Mouse (Mus musculus): Measurements from ENCODE around the gene Mark1. TPM values are rescaled to one million over a fixed set of nuclear protein-coding genes. Genes with fewer than 3 reads are reported as not detected.

The Mark1 gene
- total and polyA plus RNA-seq, 2 experiments from 2014 or later: 14.3 to 78.2 TPM

- H3K36me3 ChIP-seq (ENCODE audit: insufficient read depth): no peaks in the 10 kb centered on the region
- no peaks in the 10 kb centered on the region for H3K9me3 ChIP-seq (ENCODE audit: low read length)
- no peak overlapping the region for H3K9ac ChIP-seq
- H3K4me3 ChIP-seq (ENCODE audit: low read depth, low read length): no peak overlapping the region
- no peaks in the 10 kb centered on the region for H3K4me1 ChIP-seq (ENCODE audit: insufficient read depth)
- ATAC-seq (no peak), DNase-seq (no peak)
- 91% methylated on average over 3 of the region's 3 CpGs for WGBS
- TF ChIP-seq CTCF (IDR thresholded peaks at IDR 0.05; ENCODE audit: low read depth): no peak
- H3K27me3 ChIP-seq (ENCODE audit: insufficient read depth, low read length): no peaks in the 10 kb centered on the region
- H3K27ac ChIP-seq (ENCODE audit: low read depth, low read length): no peak overlapping the region
- H3K4me2 ChIP-seq (ENCODE audit: low read depth): no peak overlapping the region
Observed at GRCm38 (mm10) chr1:185012566-185012965, 13.2 kb upstream of the Mark1 start.

- Histone ChIP-seq H3K9ac (no peak overlapping the region), H3K27ac (ENCODE audit: low read depth, low read length) (no peak overlapping the region), H3K27me3 (ENCODE audit: insufficient read depth, low read length) (no peaks in the 10 kb centered on the region), H3K9me3 (ENCODE audit: low read length) (no peaks in the 10 kb centered on the region), H3K4me2 (ENCODE audit: low read depth) (no peak overlapping the region), H3K36me3 (ENCODE audit: insufficient read depth) (no peaks in the 10 kb centered on the region), H3K4me3 (ENCODE audit: low read depth, low read length) (no peak overlapping the region), H3K4me1 (ENCODE audit: insufficient read depth) (no peaks in the 10 kb centered on the region)
- 83% methylated on average over 5 of the region's 5 CpGs for WGBS
- DNase-seq (no peak), ATAC-seq (no peak)
- no peak for TF ChIP-seq CTCF (IDR thresholded peaks at IDR 0.05; ENCODE audit: low read depth)
Observed at GRCm38 (mm10) chr1:185007066-185007465, 7.7 kb upstream of the Mark1 start.

GRCm38 (mm10) chr1:184999780-185000599, 620 bp upstream of the Mark1 start:
- Histone ChIP-seq H3K27ac (ENCODE audit: low read depth, low read length) (peak overlapping the region; percentile 95), H3K4me2 (ENCODE audit: low read depth) (peak overlapping the region; percentile 74), H3K9me3 (ENCODE audit: low read length) (no peaks in the 10 kb centered on the region), H3K36me3 (ENCODE audit: insufficient read depth) (no peaks in the 10 kb centered on the region), H3K27me3 (ENCODE audit: insufficient read depth, low read length) (no peaks in the 10 kb centered on the region), H3K4me1 (ENCODE audit: insufficient read depth) (peaks cover 10% of the 10 kb centered on the region), H3K4me3 (ENCODE audit: low read depth, low read length) (peak overlapping the region; percentile 81), H3K9ac (peak overlapping the region; percentile 92)
- 3% methylated on average over 53 of the region's 65 CpGs for WGBS
- ATAC-seq (peak; percentile 84), DNase-seq (peak; percentile 83)
- TF ChIP-seq CTCF (IDR thresholded peaks at IDR 0.05; ENCODE audit: low read depth): no peak

- H3K9me3 ChIP-seq (ENCODE audit: low read length): no peaks in the 10 kb centered on the region
- no peaks in the 10 kb centered on the region for H3K36me3 ChIP-seq (ENCODE audit: insufficient read depth)
- peak overlapping the region; percentile 92 for H3K9ac ChIP-seq
- peak overlapping the region; percentile 95 for H3K27ac ChIP-seq (ENCODE audit: low read depth, low read length)
- peaks cover 10% of the 10 kb centered on the region for H3K4me1 ChIP-seq (ENCODE audit: insufficient read depth)
- peak overlapping the region; percentile 74 for H3K4me2 ChIP-seq (ENCODE audit: low read depth)
- no peak for TF ChIP-seq CTCF (IDR thresholded peaks at IDR 0.05; ENCODE audit: low read depth)
- ATAC-seq: no peak; the same call in 1 of the 2 replicates
- peak; percentile 46 for DNase-seq
- H3K27me3 ChIP-seq (ENCODE audit: insufficient read depth, low read length): no peaks in the 10 kb centered on the region
- WGBS: 6% methylated on average over 2 of the region's 2 CpGs
- H3K4me3 ChIP-seq (ENCODE audit: low read depth, low read length): peak overlapping the region; percentile 81
Observed at GRCm38 (mm10) chr1:184998631-184999030, 739 bp downstream of the Mark1 start.

GRCm38 (mm10) chr1:184998161-184998560, 1.2 kb downstream of the Mark1 start:
- TF ChIP-seq CTCF (IDR thresholded peaks at IDR 0.05; ENCODE audit: low read depth): no peak
- no peaks in the 10 kb centered on the region for H3K27me3 ChIP-seq (ENCODE audit: insufficient read depth, low read length)
- ATAC-seq (no peak), DNase-seq (no peak)
- H3K4me3 ChIP-seq (ENCODE audit: low read depth, low read length): peak overlapping the region; percentile 81
- no peaks in the 10 kb centered on the region for H3K36me3 ChIP-seq (ENCODE audit: insufficient read depth)
- H3K9ac ChIP-seq: peak overlapping the region; percentile 92
- H3K4me1 ChIP-seq (ENCODE audit: insufficient read depth): peaks cover 10% of the 10 kb centered on the region
- H3K9me3 ChIP-seq (ENCODE audit: low read length): no peaks in the 10 kb centered on the region
- WGBS: 20% methylated on average over 9 of the region's 9 CpGs
- peak overlapping the region; percentile 74 for H3K4me2 ChIP-seq (ENCODE audit: low read depth)
- H3K27ac ChIP-seq (ENCODE audit: low read depth, low read length): peak overlapping the region; percentile 95

GRCm38 (mm10) chr1:184997466-184997865, 1.9 kb downstream of the Mark1 start:
- Histone ChIP-seq H3K9me3 (ENCODE audit: low read length) (no peaks in the 10 kb centered on the region), H3K27ac (ENCODE audit: low read depth, low read length) (peak overlapping the region; percentile 95), H3K9ac (peak overlapping the region; percentile 92), H3K4me1 (ENCODE audit: insufficient read depth) (peaks cover 10% of the 10 kb centered on the region), H3K36me3 (ENCODE audit: insufficient read depth) (no peaks in the 10 kb centered on the region), H3K4me2 (ENCODE audit: low read depth) (peak overlapping the region; percentile 74), H3K27me3 (ENCODE audit: insufficient read depth, low read length) (no peaks in the 10 kb centered on the region), H3K4me3 (ENCODE audit: low read depth, low read length) (peak overlapping the region; percentile 81)
- DNase-seq (peak; percentile 41), ATAC-seq (peak; percentile 5; the same call in 1 of the 2 replicates)
- TF ChIP-seq CTCF (IDR thresholded peaks at IDR 0.05; ENCODE audit: low read depth): no peak
- 33% methylated on average over 11 of the region's 11 CpGs for WGBS

GRCm38 (mm10) chr1:184995335-184995734, 4.0 kb downstream of the Mark1 start:
- Histone ChIP-seq H3K4me1 (ENCODE audit: insufficient read depth) (peaks cover 10% of the 10 kb centered on the region), H3K9me3 (ENCODE audit: low read length) (no peaks in the 10 kb centered on the region), H3K36me3 (ENCODE audit: insufficient read depth) (no peaks in the 10 kb centered on the region), H3K27me3 (ENCODE audit: insufficient read depth, low read length) (no peaks in the 10 kb centered on the region), H3K4me2 (ENCODE audit: low read depth) (no peak overlapping the region), H3K4me3 (ENCODE audit: low read depth, low read length) (no peak overlapping the region), H3K9ac (no peak overlapping the region), H3K27ac (ENCODE audit: low read depth, low read length) (no peak overlapping the region)
- WGBS: 84% methylated on average over 4 of the region's 4 CpGs
- TF ChIP-seq CTCF (IDR thresholded peaks at IDR 0.05; ENCODE audit: low read depth): no peak
- no peak for DNase-seq
- no peak for ATAC-seq
